Mouse (Mus musculus) stomach, postnatal 0 days (tissue): Measurements from ENCODE around the gene Cbln1. TPM values are rescaled to one million over a fixed set of nuclear protein-coding genes. Genes with fewer than 3 reads are reported as not detected.

ENCODE experiments used
- ATAC-seq: fragments of 200-750 bp; cut with Nextera tagmentation; 2 replicates; pipeline ENCODE4 v1.8.0; 2017; ENCODE audit not compliant: low FRiP score, low TSS enrichment
- DNase-seq: peaks from one replicate; pipeline ENCODE4 v3.0.0-alpha.2; 2016; ENCODE audit warnings: low spot score
- H3K27ac ChIP-seq: fragments of 300-500 bp; sonication (generic); replicated peaks from 2 replicates; pipeline ENCODE4 v1.5.1; 2014; ENCODE audit warnings: mild to moderate bottlenecking, control low read depth
- H3K27me3 ChIP-seq: fragments of 300-500 bp; sonication (generic); 2 replicates; pipeline ENCODE4 v1.6.1; 2014; ENCODE audit warnings: low read length; ENCODE audit not compliant: control insufficient read depth, insufficient read depth
- H3K36me3 ChIP-seq: fragments of 300-500 bp; sonication (generic); 2 replicates; pipeline ENCODE4 v1.6.1; 2014; ENCODE audit warnings: low read length, mixed read lengths; ENCODE audit not compliant: control insufficient read depth, insufficient read depth
- H3K4me1 ChIP-seq: fragments of 300-500 bp; sonication (generic); replicated peaks from 2 replicates; pipeline ENCODE4 v1.6.1; 2014; ENCODE audit warnings: antibody characterized with exemption; ENCODE audit not compliant: control insufficient read depth, insufficient read depth
- H3K4me2 ChIP-seq: fragments of 300-500 bp; sonication (generic); replicated peaks from 2 replicates; pipeline ENCODE4 v1.6.1; 2014; ENCODE audit warnings: low read depth, mild to moderate bottlenecking, control low read depth, moderate library complexity
- H3K4me3 ChIP-seq: fragments of 300-500 bp; sonication (generic); 2 replicates; pipeline ENCODE4 v1.5.1; 2014; ENCODE audit warnings: low read depth, low read length, control low read depth
- H3K9ac ChIP-seq: fragments of 300-500 bp; sonication (generic); 2 replicates; pipeline ENCODE4 v1.6.1; 2014; ENCODE audit warnings: mild to moderate bottlenecking, low read length, control low read depth, mixed read lengths
- H3K9me3 ChIP-seq: fragments of 300-500 bp; sonication (generic); 2 replicates; pipeline ENCODE4 v1.6.1; 2016; ENCODE audit warnings: low read length; ENCODE audit not compliant: control insufficient read depth
- CTCF ChIP-seq: IDR thresholded peaks from 2 replicates; pipeline ENCODE4 v1.5.1; 2016; ENCODE audit warnings: antibody characterized with exemption, low read depth, mild to moderate bottlenecking, moderate library complexity
- EP300 ChIP-seq: optimal IDR thresholded peaks from 2 replicates; pipeline ENCODE3; 2016; ENCODE audit warnings: antibody characterized with exemption
- WGBS: fragments of 180-500 bp; shearing (Covaris S2); extraction: QIAGEN DNeasy Blood & Tissue Kit; methylation state at CpG from one replicate; pipeline ENCODE4 v1.1.7; 2014; 5-methylcytosine and 5-hydroxymethylcytosine counted together
- polyA plus RNA-seq: library from polyadenylated mRNA; unstranded; fragments of >200 nt; fragmentation: Nextera tagmentation; extraction: Ambion mirVana; gene quantifications from 2 replicates; pipeline ENCODE4 v1.2.1, GENCODE M21; 2015

Cbln1 gene
- polyA plus RNA-seq, 1 experiment from 2014 or later: 0.08 TPM

DNA sequence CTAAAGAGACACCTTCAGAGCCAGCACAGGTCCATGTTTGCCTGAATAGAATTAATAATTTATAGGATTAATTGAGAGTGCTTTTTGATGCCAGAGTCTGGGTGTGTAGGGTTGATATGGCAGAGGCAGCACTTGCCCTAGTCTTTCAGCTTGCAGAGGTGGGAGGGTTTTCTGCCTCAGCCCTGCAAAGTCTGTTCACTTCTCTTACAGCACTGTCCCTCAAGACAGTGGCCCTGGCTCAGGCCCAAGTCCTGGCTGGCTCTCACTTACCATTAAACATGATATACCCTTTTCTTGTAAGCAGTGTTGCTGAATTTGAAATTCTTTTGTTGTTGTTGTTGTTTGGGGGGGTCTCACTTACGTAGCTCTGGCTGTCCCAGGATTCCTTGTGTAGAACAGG, 9.0 kb upstream of the Cbln1 start:
- H3K9ac ChIP-seq: no peak overlapping the region
- no peak overlapping the region for H3K4me3 ChIP-seq
- H3K9me3 ChIP-seq: no peaks in the 10 kb centered on the region
- H3K4me2 ChIP-seq: no peak overlapping the region
- H3K4me1 ChIP-seq: no peaks in the 10 kb centered on the region
- no peaks in the 10 kb centered on the region for H3K27me3 ChIP-seq
- no peak for DNase-seq
- 67% methylated on average over 1 of the region's 1 CpGs for WGBS
- no peak for TF ChIP-seq CTCF
- no peak for TF ChIP-seq EP300
- no peak overlapping the region for H3K27ac ChIP-seq
- no peak for ATAC-seq
- H3K36me3 ChIP-seq: no peaks in the 10 kb centered on the region

GRCm38 (mm10) chr8:87478221-87478620, 5.8 kb upstream of the Cbln1 start:
- ATAC-seq (no peak), DNase-seq (no peak)
- no peak overlapping the region for H3K9ac ChIP-seq
- no peak overlapping the region for H3K27ac ChIP-seq
- no peaks in the 10 kb centered on the region for H3K9me3 ChIP-seq
- peaks cover 9% of the 10 kb centered on the region; the same call in 1 of the 2 replicates for H3K27me3 ChIP-seq
- no peaks in the 10 kb centered on the region; the same call in 1 of the 2 replicates for H3K4me1 ChIP-seq
- 50% methylated on average over 3 of the region's 3 CpGs for WGBS
- no peak overlapping the region for H3K4me3 ChIP-seq
- no peak for TF ChIP-seq CTCF
- no peak for TF ChIP-seq EP300
- no peak overlapping the region for H3K4me2 ChIP-seq
- no peaks in the 10 kb centered on the region for H3K36me3 ChIP-seq

- Histone ChIP-seq H3K4me1 (no peaks in the 10 kb centered on the region; the same call in 1 of the 2 replicates), H3K27ac (no peak overlapping the region), H3K9ac (no peak overlapping the region), H3K4me2 (no peak overlapping the region), H3K27me3 (peaks cover 15% of the 10 kb centered on the region), H3K4me3 (no peak overlapping the region), H3K36me3 (no peaks in the 10 kb centered on the region), H3K9me3 (no peaks in the 10 kb centered on the region)
- ATAC-seq (no peak), DNase-seq (no peak)
- TF ChIP-seq CTCF (no peak), EP300 (no peak)
- WGBS: 58% methylated on average over 3 of the region's 3 CpGs
Measured at GRCm38 (mm10) chr8:87477102-87477645, 4.8 kb upstream of the Cbln1 start.

DNA sequence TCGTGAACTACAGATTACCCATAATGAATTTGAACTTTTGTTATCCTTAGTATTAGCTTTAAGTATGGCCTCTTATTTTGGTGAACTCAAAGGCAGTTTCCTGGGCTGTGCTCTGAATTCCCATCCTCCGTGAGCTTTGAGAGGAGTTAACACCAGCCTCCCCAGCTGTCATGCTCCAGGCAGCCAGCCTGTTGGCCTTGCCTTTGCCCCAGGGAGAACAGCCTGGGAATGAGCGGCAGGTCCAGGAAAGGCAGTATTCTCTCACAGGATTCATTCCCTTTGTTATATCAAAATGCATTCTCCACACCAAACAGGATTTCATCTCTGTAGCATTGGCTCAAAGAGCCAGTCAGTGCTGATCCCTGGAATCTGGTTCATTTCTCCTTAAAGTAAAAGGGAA, 3.1 kb upstream of the Cbln1 start:
- no peak overlapping the region for H3K4me2 ChIP-seq
- peaks cover 25% of the 10 kb centered on the region for H3K27me3 ChIP-seq
- no peaks in the 10 kb centered on the region for H3K36me3 ChIP-seq
- WGBS: 60% methylated on average over 3 of the region's 3 CpGs
- no peak for ATAC-seq
- no peak for TF ChIP-seq EP300
- TF ChIP-seq CTCF: no peak
- no peaks in the 10 kb centered on the region; the same call in 1 of the 2 replicates for H3K4me1 ChIP-seq
- no peak overlapping the region for H3K9ac ChIP-seq
- DNase-seq: no peak
- no peaks in the 10 kb centered on the region for H3K9me3 ChIP-seq
- H3K27ac ChIP-seq: no peak overlapping the region
- no peak overlapping the region for H3K4me3 ChIP-seq

- H3K27me3 ChIP-seq: peaks cover 30% of the 10 kb centered on the region
- ATAC-seq: no peak
- 69% methylated on average over 8 of the region's 8 CpGs for WGBS
- no peak for DNase-seq
- no peaks in the 10 kb centered on the region for H3K36me3 ChIP-seq
- H3K4me3 ChIP-seq: no peak overlapping the region
- TF ChIP-seq CTCF (no peak), EP300 (no peak)
- no peak overlapping the region for H3K27ac ChIP-seq
- no peak overlapping the region for H3K9ac ChIP-seq
- no peaks in the 10 kb centered on the region; the same call in 1 of the 2 replicates for H3K4me1 ChIP-seq
- H3K4me2 ChIP-seq: no peak overlapping the region
- H3K9me3 ChIP-seq: no peaks in the 10 kb centered on the region
Measured at GRCm38 (mm10) chr8:87474379-87474778, 2.0 kb upstream of the Cbln1 start.

DNA sequence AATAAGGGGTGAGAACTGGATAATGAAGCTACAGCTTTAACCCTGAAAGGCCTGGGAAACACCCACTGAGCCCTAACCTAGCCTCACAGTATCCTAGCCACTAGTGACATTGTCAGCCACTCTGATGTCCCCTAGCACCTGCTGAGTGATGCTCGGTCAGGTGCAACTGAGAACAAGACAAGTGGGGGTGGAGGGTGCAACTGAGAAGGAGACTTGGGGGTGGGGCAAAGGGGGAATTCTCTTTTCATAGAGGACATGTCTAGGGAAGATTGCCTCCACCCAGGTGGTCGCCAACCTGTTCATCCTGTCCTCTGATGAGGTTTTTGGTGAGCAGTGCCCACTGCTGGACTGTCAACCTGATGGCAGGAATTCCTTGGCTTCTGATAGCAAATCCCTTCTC, 1.5 kb upstream of the Cbln1 start:
- H3K4me1 ChIP-seq: no peaks in the 10 kb centered on the region; the same call in 1 of the 2 replicates
- H3K27me3 ChIP-seq: peaks cover 30% of the 10 kb centered on the region
- ATAC-seq: no peak
- TF ChIP-seq EP300 (no peak), CTCF (no peak)
- WGBS: 34% methylated on average over 2 of the region's 2 CpGs
- no peak overlapping the region for H3K4me3 ChIP-seq
- H3K9me3 ChIP-seq: no peaks in the 10 kb centered on the region
- no peak overlapping the region for H3K4me2 ChIP-seq
- H3K36me3 ChIP-seq: no peaks in the 10 kb centered on the region
- no peak overlapping the region for H3K27ac ChIP-seq
- DNase-seq: no peak
- no peak overlapping the region for H3K9ac ChIP-seq
